26 mouse cellular contexts compared by ENCODE assay signal in the genomic region with DNA sequence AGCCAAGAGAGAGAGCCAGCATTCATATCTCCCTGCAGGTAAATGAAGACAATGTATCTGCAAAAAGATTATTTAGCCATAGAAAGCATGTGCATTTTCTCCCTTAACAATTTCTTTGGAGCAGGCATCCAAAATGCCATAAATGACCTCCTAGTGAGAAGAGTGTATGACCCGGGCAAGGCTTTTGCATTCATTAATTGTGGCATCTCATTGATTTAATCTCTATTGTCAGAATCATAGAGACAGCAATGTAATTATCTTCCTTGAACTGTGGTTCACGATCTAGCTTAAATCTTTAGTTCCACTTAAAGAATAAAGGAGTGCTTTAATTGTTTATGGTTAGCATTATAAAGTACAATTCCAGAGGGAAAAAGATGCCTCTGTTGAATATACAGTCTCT.
"Had no signal": no experiment of that assay in that cellular context is flagged by ENCODE, and none has a peak within 500 bp of the region (broad histone marks: within the 10 kb centered on the region; RNA-seq: fewer than 3 reads in every experiment).

No protein-coding gene starts in this region.

- DNase-seq: cerebellum, adult 8-10 months; cerebellum, adult 9-10 months; cerebellum, adult 9-11 months; cerebellum, postnatal 10 days; cerebellum, postnatal 14 days; cerebellum, postnatal 25 days; cerebellum, postnatal 36 days; embryo, embryonic 11 days; forebrain, postnatal 0 days; gastrocnemius, adult 2 months; gastrocnemius, postnatal 10 days; gastrocnemius, postnatal 14 days; gastrocnemius, postnatal 36 days; heart, adult 11 months; heart, adult 18-20 months; heart, adult 2 months had no signal

- H3K36me3 ChIP-seq: embryonic facial prominence, embryonic 10.5 days; embryonic facial prominence, embryonic 12.5 days; embryonic facial prominence, embryonic 13.5 days; embryonic facial prominence, embryonic 15.5 days; forebrain, embryonic 10.5 days; forebrain, embryonic 12.5 days; forebrain, embryonic 15.5 days had no signal

- H3K4me2 ChIP-seq: embryonic facial prominence, embryonic 12.5 days; embryonic facial prominence, embryonic 13.5 days; embryonic facial prominence, embryonic 15.5 days; forebrain, embryonic 12.5 days; forebrain, embryonic 15.5 days had no signal

- H3K4me3 ChIP-seq: embryonic facial prominence, embryonic 10.5 days; embryonic facial prominence, embryonic 12.5 days; embryonic facial prominence, embryonic 13.5 days; embryonic facial prominence, embryonic 15.5 days; erythroblast, embryonic 14.5 days; forebrain, embryonic 10.5 days; forebrain, embryonic 12.5 days; forebrain, embryonic 15.5 days; gastrocnemius, adult 2 months; heart, adult 2 months had no signal

- H3K27me3 ChIP-seq: embryonic facial prominence, embryonic 12.5 days; embryonic facial prominence, embryonic 13.5 days; embryonic facial prominence, embryonic 15.5 days; forebrain, embryonic 12.5 days; forebrain, embryonic 15.5 days had no signal

- H3K27ac ChIP-seq: embryonic facial prominence, embryonic 10.5 days; embryonic facial prominence, embryonic 12.5 days; embryonic facial prominence, embryonic 13.5 days; embryonic facial prominence, embryonic 15.5 days; forebrain, embryonic 10.5 days; forebrain, embryonic 12.5 days; forebrain, embryonic 15.5 days; gastrocnemius, adult 2 months; heart, adult 2 months had no signal

- ATAC-seq: forebrain, embryonic 14.5 days; forebrain, embryonic 15.5 days; forebrain, embryonic 16.5 days; forebrain, postnatal 0 days had no signal

- H3K9me3 ChIP-seq: embryonic facial prominence, embryonic 10.5 days; embryonic facial prominence, embryonic 12.5 days; embryonic facial prominence, embryonic 13.5 days; embryonic facial prominence, embryonic 15.5 days; forebrain, embryonic 10.5 days; forebrain, embryonic 12.5 days; forebrain, embryonic 15.5 days had no signal

- H3K9ac ChIP-seq: embryonic facial prominence, embryonic 12.5 days; embryonic facial prominence, embryonic 13.5 days; embryonic facial prominence, embryonic 15.5 days; forebrain, embryonic 12.5 days; forebrain, embryonic 15.5 days; forebrain, postnatal 0 days had no signal

- H3K4me1 ChIP-seq: embryonic facial prominence, embryonic 10.5 days; embryonic facial prominence, embryonic 12.5 days; embryonic facial prominence, embryonic 13.5 days; embryonic facial prominence, embryonic 15.5 days; forebrain, embryonic 15.5 days had no signal
